Mouse (Mus musculus): ENCODE measurements around the gene Grid1. TPM values are rescaled to one million over a fixed set of nuclear protein-coding genes. Genes with fewer than 3 reads are reported as not detected.

The Grid1 gene
- polyA plus RNA-seq, 1 experiment = not detected

GRCm38 (mm10) chr14:34823136-34823535 is 3.2 kb downstream of the Grid1 start:
- peaks cover 29% of the 10 kb centered on the region for H3K4me1 ChIP-seq (ENCODE audit: control insufficient read depth, insufficient read depth, low read length)
- no peak overlapping the region for H3K27ac ChIP-seq (ENCODE audit: insufficient read depth, low read depth, low read length)
- 5% methylated on average over 17 of the region's 17 CpGs for WGBS
- peak overlapping the region; percentile 33 for H3K4me3 ChIP-seq (ENCODE audit: insufficient read depth, low read depth, low read length)
- TF ChIP-seq POLR2A (IDR thresholded peaks at IDR 0.05; ENCODE audit: insufficient read depth, low read depth, low read length) = no peak
- peak; percentile 66 for TF ChIP-seq CTCF (IDR thresholded peaks at IDR 0.05; ENCODE audit: insufficient read depth, low read depth, low read length)

DNA sequence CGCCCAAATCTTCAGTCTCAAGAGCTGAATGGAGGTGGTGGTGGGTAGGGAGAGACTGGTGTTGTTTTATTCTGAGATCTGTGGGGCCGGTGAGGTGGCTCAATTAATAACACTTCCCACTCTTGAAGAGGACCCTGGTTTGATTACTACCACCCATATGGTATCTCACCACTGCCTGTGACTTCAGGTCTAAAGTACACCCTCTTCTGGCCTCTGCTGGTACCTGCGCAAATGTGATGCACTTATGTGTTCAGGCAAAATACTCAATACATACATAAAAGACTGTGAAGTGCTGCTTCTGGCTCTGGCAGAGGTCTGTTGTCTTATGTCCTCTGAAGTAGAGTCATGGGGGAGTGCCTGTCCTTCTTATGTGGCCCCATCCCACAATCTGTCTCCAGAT is 4.3 kb downstream of the Grid1 start:
- H3K27ac ChIP-seq (ENCODE audit: insufficient read depth, low read depth, low read length) = no peak overlapping the region
- H3K4me1 ChIP-seq (ENCODE audit: control insufficient read depth, insufficient read depth, low read length) = peaks cover 28% of the 10 kb centered on the region
- H3K4me3 ChIP-seq (ENCODE audit: insufficient read depth, low read depth, low read length) = no peak overlapping the region
- TF ChIP-seq CTCF (IDR thresholded peaks at IDR 0.05; ENCODE audit: insufficient read depth, low read depth, low read length) = no peak
- TF ChIP-seq POLR2A (IDR thresholded peaks at IDR 0.05; ENCODE audit: insufficient read depth, low read depth, low read length) = no peak
- 96% methylated on average over 3 of the region's 3 CpGs for WGBS

DNA sequence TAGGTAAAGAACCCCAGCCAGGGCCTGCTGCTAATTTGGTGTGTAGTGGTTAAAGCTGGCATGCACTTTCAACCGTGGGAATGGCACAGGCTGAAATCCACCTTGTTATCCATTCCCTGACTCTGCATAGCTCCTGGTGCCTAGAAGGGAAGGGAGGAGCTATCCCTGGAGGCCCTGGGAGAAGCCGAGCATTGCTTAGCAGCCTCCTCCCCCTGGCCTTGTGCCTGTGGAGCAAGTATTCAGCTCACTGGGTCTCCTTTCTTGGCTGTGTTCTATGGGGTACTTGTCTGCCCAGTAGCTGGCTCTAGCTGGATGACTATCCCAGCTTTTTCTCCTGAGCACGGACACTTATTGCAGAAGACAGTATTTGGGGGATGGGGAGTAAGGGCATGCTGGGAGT is 6.0 kb downstream of the Grid1 start:
- Histone ChIP-seq H3K4me1 (ENCODE audit: control insufficient read depth, insufficient read depth, low read length) (peaks cover 22% of the 10 kb centered on the region), H3K4me3 (ENCODE audit: insufficient read depth, low read depth, low read length) (no peak overlapping the region), H3K27ac (ENCODE audit: insufficient read depth, low read depth, low read length) (no peak overlapping the region)
- TF ChIP-seq POLR2A (IDR thresholded peaks at IDR 0.05; ENCODE audit: insufficient read depth, low read depth, low read length) (no peak), CTCF (IDR thresholded peaks at IDR 0.05; ENCODE audit: insufficient read depth, low read depth, low read length) (no peak)
- 57% methylated on average over 3 of the region's 3 CpGs for WGBS

DNA sequence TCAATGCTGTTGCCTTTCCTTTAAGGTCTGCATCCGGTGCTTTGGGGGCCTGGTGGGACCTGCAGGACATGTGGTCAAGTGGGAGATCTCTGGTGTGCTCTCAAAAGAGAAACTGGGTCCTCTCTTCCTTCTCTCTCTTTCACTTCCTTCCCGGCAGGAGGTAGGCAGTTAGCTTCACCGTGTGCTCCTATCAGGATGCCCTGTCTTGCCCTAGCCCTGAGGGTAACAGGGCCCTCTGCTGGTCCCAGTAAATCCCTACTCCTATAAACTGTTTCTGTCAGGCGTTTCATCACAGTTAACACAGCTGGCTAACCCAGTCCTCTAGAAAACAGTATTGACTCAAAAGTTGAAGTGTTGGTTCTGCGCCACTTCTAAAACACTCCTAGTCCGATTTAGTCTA is 9.9 kb downstream of the Grid1 start:
- 85% methylated on average over 6 of the region's 6 CpGs for WGBS
- no peak overlapping the region for H3K27ac ChIP-seq (ENCODE audit: insufficient read depth, low read depth, low read length)
- TF ChIP-seq POLR2A (IDR thresholded peaks at IDR 0.05; ENCODE audit: insufficient read depth, low read depth, low read length) (no peak), CTCF (IDR thresholded peaks at IDR 0.05; ENCODE audit: insufficient read depth, low read depth, low read length) (no peak)
- H3K4me3 ChIP-seq (ENCODE audit: insufficient read depth, low read depth, low read length) = no peak overlapping the region
- peaks cover 5% of the 10 kb centered on the region for H3K4me1 ChIP-seq (ENCODE audit: control insufficient read depth, insufficient read depth, low read length)

DNA sequence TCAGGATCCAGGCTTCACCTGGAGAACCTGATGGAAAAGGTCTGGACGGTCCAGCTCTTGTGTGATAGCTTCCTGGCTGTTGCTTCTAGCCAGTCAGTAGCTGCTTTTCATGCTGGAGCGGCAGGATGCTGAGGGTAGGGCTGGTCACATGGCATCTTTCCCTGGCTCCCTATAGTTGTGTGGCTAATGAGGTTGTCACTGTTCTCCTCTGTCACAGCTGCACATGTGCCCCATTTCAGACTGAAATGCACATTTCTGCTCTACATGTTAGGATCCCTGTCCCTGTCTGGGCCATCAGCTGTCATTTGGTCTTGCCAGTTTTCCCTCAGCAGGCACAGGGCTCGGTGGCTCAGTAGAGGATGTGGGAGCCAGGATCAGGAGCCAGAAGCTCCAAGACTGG is 17.2 kb downstream of the Grid1 start:
- WGBS = 86% methylated on average over 3 of the region's 3 CpGs
- Histone ChIP-seq H3K4me1 (ENCODE audit: control insufficient read depth, insufficient read depth, low read length) (no peaks in the 10 kb centered on the region), H3K27ac (ENCODE audit: insufficient read depth, low read depth, low read length) (no peak overlapping the region), H3K4me3 (ENCODE audit: insufficient read depth, low read depth, low read length) (no peak overlapping the region)
- TF ChIP-seq CTCF (IDR thresholded peaks at IDR 0.05; ENCODE audit: insufficient read depth, low read depth, low read length) = no peak
- TF ChIP-seq POLR2A (IDR thresholded peaks at IDR 0.05; ENCODE audit: insufficient read depth, low read depth, low read length) = no peak

- H3K4me3 ChIP-seq (ENCODE audit: insufficient read depth, low read depth, low read length) = no peak overlapping the region
- WGBS = 80% methylated on average over 6 of the region's 6 CpGs
- TF ChIP-seq POLR2A (IDR thresholded peaks at IDR 0.05; ENCODE audit: insufficient read depth, low read depth, low read length) (no peak), CTCF (IDR thresholded peaks at IDR 0.05; ENCODE audit: insufficient read depth, low read depth, low read length) (no peak)
- no peak overlapping the region for H3K27ac ChIP-seq (ENCODE audit: insufficient read depth, low read depth, low read length)
- no peaks in the 10 kb centered on the region for H3K4me1 ChIP-seq (ENCODE audit: control insufficient read depth, insufficient read depth, low read length)
Measured at GRCm38 (mm10) chr14:34838999-34839398, 19.1 kb downstream of the Grid1 start.

GRCm38 (mm10) chr14:34839898-34840297 is 20.0 kb downstream of the Grid1 start:
- Histone ChIP-seq H3K27ac (ENCODE audit: insufficient read depth, low read depth, low read length) (no peak overlapping the region), H3K4me1 (ENCODE audit: control insufficient read depth, insufficient read depth, low read length) (no peaks in the 10 kb centered on the region), H3K4me3 (ENCODE audit: insufficient read depth, low read depth, low read length) (no peak overlapping the region)
- 88% methylated on average over 4 of the region's 4 CpGs for WGBS
- TF ChIP-seq CTCF (IDR thresholded peaks at IDR 0.05; ENCODE audit: insufficient read depth, low read depth, low read length) (no peak), POLR2A (IDR thresholded peaks at IDR 0.05; ENCODE audit: insufficient read depth, low read depth, low read length) (no peak)

- Histone ChIP-seq H3K4me3 (ENCODE audit: insufficient read depth, low read depth, low read length) (no peak overlapping the region), H3K27ac (ENCODE audit: insufficient read depth, low read depth, low read length) (no peak overlapping the region), H3K4me1 (ENCODE audit: control insufficient read depth, insufficient read depth, low read length) (no peaks in the 10 kb centered on the region)
- TF ChIP-seq POLR2A (IDR thresholded peaks at IDR 0.05; ENCODE audit: insufficient read depth, low read depth, low read length) = no peak
- no peak for TF ChIP-seq CTCF (IDR thresholded peaks at IDR 0.05; ENCODE audit: insufficient read depth, low read depth, low read length)
- WGBS = 76% methylated on average over 5 of the region's 5 CpGs
Measured at GRCm38 (mm10) chr14:34843579-34843978, 23.7 kb downstream of the Grid1 start.

- TF ChIP-seq CTCF (IDR thresholded peaks at IDR 0.05; ENCODE audit: insufficient read depth, low read depth, low read length) (no peak), POLR2A (IDR thresholded peaks at IDR 0.05; ENCODE audit: insufficient read depth, low read depth, low read length) (no peak)
Measured at GRCm38 (mm10) chr14:34844166-34844565, 24.3 kb downstream of the Grid1 start.

DNA sequence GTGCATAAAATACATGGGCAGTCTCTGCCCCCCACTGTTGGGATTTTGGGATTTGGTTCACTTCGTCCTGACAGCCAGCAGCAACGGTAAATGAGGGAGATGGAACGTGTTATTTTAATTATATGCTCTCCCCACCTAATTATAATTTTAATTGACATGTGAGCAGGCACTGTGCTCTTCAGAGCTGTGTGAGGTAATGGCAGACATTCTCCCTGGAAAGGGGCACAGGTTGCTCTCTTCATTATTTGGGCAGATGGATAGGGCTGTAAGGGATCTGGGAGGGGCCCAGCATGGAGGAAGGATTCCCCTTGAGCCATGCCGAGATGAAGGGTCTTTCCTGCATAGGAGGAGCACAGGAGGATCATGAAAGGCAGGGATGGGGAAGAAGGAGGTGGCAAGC is 26.9 kb downstream of the Grid1 start:
- 54% methylated on average over 4 of the region's 4 CpGs for WGBS
- Histone ChIP-seq H3K4me1 (ENCODE audit: control insufficient read depth, insufficient read depth, low read length) (no peaks in the 10 kb centered on the region), H3K27ac (ENCODE audit: insufficient read depth, low read depth, low read length) (no peak overlapping the region), H3K4me3 (ENCODE audit: insufficient read depth, low read depth, low read length) (no peak overlapping the region)
- no peak for TF ChIP-seq POLR2A (IDR thresholded peaks at IDR 0.05; ENCODE audit: insufficient read depth, low read depth, low read length)
- TF ChIP-seq CTCF (IDR thresholded peaks at IDR 0.05; ENCODE audit: insufficient read depth, low read depth, low read length) = no peak

More at GRCm38 (mm10) chr14:34844166-34844565, 24.3 kb downstream of the Grid1 start:
- H3K27ac ChIP-seq (ENCODE audit: insufficient read depth, low read depth, low read length) = no peak overlapping the region
- no peaks in the 10 kb centered on the region for H3K4me1 ChIP-seq (ENCODE audit: control insufficient read depth, insufficient read depth, low read length)
- no peak overlapping the region for H3K4me3 ChIP-seq (ENCODE audit: insufficient read depth, low read depth, low read length)
- 93% methylated on average over 3 of the region's 3 CpGs for WGBS
